Mouse (Mus musculus): ENCODE results near the gene Klhl25. TPM values are rescaled to one million over a fixed set of nuclear protein-coding genes. Genes with fewer than 3 reads are reported as not detected.
"Not testable (repeated sequence)": the region's sequence is repeated elsewhere in the genome, so short reads cannot be mapped to it uniquely, and the experiment has no call there.

Gene Klhl25
- total and polyA plus RNA-seq, 3 experiments: 11.0 to 14.2 (median 12.9) TPM

GRCm38 (mm10) chr7:75830251-75831060 is 17.7 kb upstream of the Klhl25 start:
- no peak overlapping the region for H3K4me2 ChIP-seq (ENCODE audit: insufficient read depth, low read depth, poor library complexity, severe bottlenecking)

GRCm38 (mm10) chr7:75833960-75834359 is 14.2 kb upstream of the Klhl25 start:
- H3K36me3 ChIP-seq (replicated peaks in 1 of 2; ENCODE audit: control insufficient read depth in 1 of 2, insufficient read depth in 1 of 2, low read length in 1 of 2); DNase-seq (ENCODE audit: extremely low read depth); H3K4me3 ChIP-seq (replicated peaks in 1 of 3; ENCODE audit: low read depth in 2 of 3, low read length in 2 of 3, poor library complexity in 1 of 3); H3K79me2 ChIP-seq (replicated peaks; ENCODE audit: control insufficient read depth, extremely low read depth, insufficient read depth, poor library complexity, severe bottlenecking); H3K27me3 ChIP-seq (replicated peaks); H3K9ac ChIP-seq (ENCODE audit: insufficient read depth, low read depth); dilution Hi-C loops (cut with MboI; ENCODE audit: extremely low pct_ligation_motif_present, extremely low pct_unique_long_range_greater_than_20kb, low sequenced_read_pairs); H3K9me3 ChIP-seq (replicated peaks; ENCODE audit: low read length); H3K4me2 ChIP-seq (ENCODE audit: insufficient read depth, low read depth, poor library complexity, severe bottlenecking); H3K4me1 ChIP-seq (ENCODE audit: control insufficient read depth in 1 of 2, insufficient read depth in 2 of 2); H3K27ac ChIP-seq (ENCODE audit: insufficient read depth, low read depth): not testable (repeated sequence)
- in situ Hi-C loops (cut with MboI; ENCODE audit: low pct_ligation_motif_present, low pct_unique_long_range_greater_than_20kb, low sequenced_read_pairs): loop anchor here (5.0 kb wide), 1 partner anchor 92 kb away; no protein-coding TSS in a partner anchor

More at GRCm38 (mm10) chr7:75830251-75831060, 17.7 kb upstream of the Klhl25 start:
- Histone ChIP-seq H3K27ac (ENCODE audit: insufficient read depth, low read depth) (no peak overlapping the region), H3K27me3 (replicated peaks) (no peaks in the 10 kb centered on the region), H3K79me2 (replicated peaks; ENCODE audit: control insufficient read depth, extremely low read depth, insufficient read depth, poor library complexity, severe bottlenecking) (no peaks in the 10 kb centered on the region; the same call in 1 of the 2 replicates), H3K36me3 (replicated peaks in 1 of 2; ENCODE audit: control insufficient read depth in 1 of 2, insufficient read depth in 1 of 2, low read length in 1 of 2) (no peaks in the 10 kb centered on the region), H3K4me3 (replicated peaks in 1 of 3; ENCODE audit: low read depth in 2 of 3, low read length in 2 of 3, poor library complexity in 1 of 3) (no peak overlapping the region), H3K9ac (ENCODE audit: insufficient read depth, low read depth) (no peak overlapping the region), H3K9me3 (replicated peaks; ENCODE audit: low read length) (no peaks in the 10 kb centered on the region), H3K4me1 (ENCODE audit: control insufficient read depth in 1 of 2, insufficient read depth in 2 of 2) (peaks cover 2 to 23% of the 10 kb centered on the region in 2 experiments)
- TF ChIP-seq MAZ (IDR thresholded peaks at IDR 0.05; ENCODE audit: low read depth, low read length): no peak
- TF ChIP-seq MYC (IDR thresholded peaks at IDR 0.05; ENCODE audit: low read depth, low read length): peak; percentile 56; the same call in 1 of the 2 replicates
- no peak for TF ChIP-seq E2F4 (IDR thresholded peaks at IDR 0.05; ENCODE audit: insufficient replicate concordance, low read depth, low read length)
- no peak for TF ChIP-seq ZC3H11A (IDR thresholded peaks at IDR 0.05; ENCODE audit: low read depth, low read length)
- peak; percentile 62 for TF ChIP-seq SMC3 (IDR thresholded peaks at IDR 0.05; ENCODE audit: low read depth, low read length)
- TF ChIP-seq CTCF (conservative IDR thresholded peaks at IDR 0.05 in 1 of 2, IDR thresholded peaks at IDR 0.05 in 1 of 2; ENCODE audit: low read depth in 2 of 2, low read length in 2 of 2): peak in 1 of 2 experiments; percentile 81; a peak in 2 of 4 replicates
- TF ChIP-seq ETS1 (conservative IDR thresholded peaks at IDR 0.05; ENCODE audit: low read depth, low read length): no peak
- TF ChIP-seq RAD21 (IDR thresholded peaks at IDR 0.05; ENCODE audit: low read depth, low read length): peak; percentile 28
- dilution Hi-C loops (cut with MboI; ENCODE audit: extremely low pct_ligation_motif_present, extremely low pct_unique_long_range_greater_than_20kb, low sequenced_read_pairs): no loop called here
- peak; percentile 46 for DNase-seq (ENCODE audit: extremely low read depth)
- in situ Hi-C loops (cut with MboI; ENCODE audit: low pct_ligation_motif_present, low pct_unique_long_range_greater_than_20kb, low sequenced_read_pairs): loop anchor here (5.0 kb wide), 1 partner anchor 88 kb away; no protein-coding TSS in a partner anchor

- H3K4me3 ChIP-seq (replicated peaks in 1 of 3; ENCODE audit: low read depth in 2 of 3, low read length in 2 of 3, poor library complexity in 1 of 3); dilution Hi-C loops (cut with MboI; ENCODE audit: extremely low pct_ligation_motif_present, extremely low pct_unique_long_range_greater_than_20kb, low sequenced_read_pairs); H3K9me3 ChIP-seq (replicated peaks; ENCODE audit: low read length); H3K4me1 ChIP-seq (ENCODE audit: control insufficient read depth in 1 of 2, insufficient read depth in 2 of 2); H3K79me2 ChIP-seq (replicated peaks; ENCODE audit: control insufficient read depth, extremely low read depth, insufficient read depth, poor library complexity, severe bottlenecking); H3K36me3 ChIP-seq (replicated peaks in 1 of 2; ENCODE audit: control insufficient read depth in 1 of 2, insufficient read depth in 1 of 2, low read length in 1 of 2); H3K4me2 ChIP-seq (ENCODE audit: insufficient read depth, low read depth, poor library complexity, severe bottlenecking); H3K9ac ChIP-seq (ENCODE audit: insufficient read depth, low read depth); H3K27ac ChIP-seq (ENCODE audit: insufficient read depth, low read depth); DNase-seq (ENCODE audit: extremely low read depth); H3K27me3 ChIP-seq (replicated peaks): not testable (repeated sequence)
- in situ Hi-C loops (cut with MboI; ENCODE audit: low pct_ligation_motif_present, low pct_unique_long_range_greater_than_20kb, low sequenced_read_pairs): loop anchor here (5.0 kb wide), 1 partner anchor 93 kb away; no protein-coding TSS in a partner anchor
Measured at GRCm38 (mm10) chr7:75834932-75835631, 13.0 kb upstream of the Klhl25 start.

Data from CH12.LX (cell line).